Mouse (Mus musculus) ES-E14 (cell line): ENCODE measurements around the gene Erbb4.

Experiments used
- CHD2 ChIP-seq: IDR thresholded peaks from 2 replicates; pipeline ENCODE4 v1.6.1; 2014; ENCODE audit warnings: mild to moderate bottlenecking, low read depth, low read length, inconsistent platforms
- ZNF384 ChIP-seq: IDR thresholded peaks from 2 replicates; pipeline ENCODE4 v1.6.1; 2012; ENCODE audit warnings: low read depth, low read length, inconsistent platforms

GRCm38 (mm10) chr1:69106937-69107461 is 860 bp downstream of the Erbb4 start:
- no peak for TF ChIP-seq ZNF384
- no peak for TF ChIP-seq CHD2
